Mouse (Mus musculus): Measurements from ENCODE around the gene Vmn1r78.
"Not testable (repeated sequence)": the region's sequence is repeated elsewhere in the genome, so short reads cannot be mapped to it uniquely, and the experiment has no call there.

The Vmn1r78 gene

GRCm38 (mm10) chr7:12149957-12150356 lies at the start of gene Vmn1r78:
TSS of gene Vmn1r78 (plus strand) at chr7:12150257.
- ATAC-seq (ENCODE audit: low TSS enrichment), result no peak

GRCm38 (mm10) chr7:12156463-12156862 lies 6.4 kb downstream of the Vmn1r78 start:
- ATAC-seq (ENCODE audit: low TSS enrichment), result not testable (repeated sequence)

DNA sequence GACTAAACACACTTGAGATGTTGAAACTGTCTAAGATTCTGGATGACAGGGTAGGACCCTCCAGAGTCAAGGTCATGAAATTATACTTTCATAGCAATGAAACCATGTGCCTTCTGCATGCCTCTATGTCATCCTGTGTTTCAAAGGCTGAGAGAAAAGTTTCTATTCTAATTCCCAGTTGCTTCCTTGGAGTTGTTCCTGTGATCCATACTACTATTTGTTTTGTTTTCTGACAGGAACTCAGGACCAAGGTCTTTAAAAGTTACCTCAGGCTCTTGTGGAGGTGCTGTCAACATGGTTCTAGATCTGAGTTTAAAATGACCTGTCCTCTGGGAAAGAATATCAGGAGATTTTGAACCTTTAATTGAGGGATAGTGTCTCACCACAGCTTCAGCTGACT lies 20.9 kb downstream of the Vmn1r78 start, which contains the start of gene Vmn1r79:
TSS of gene Vmn1r79 (plus strand) at position 301 of the 400 bp plus-strand sequence.
- ATAC-seq (ENCODE audit: low TSS enrichment), result not testable (repeated sequence)

- ATAC-seq (ENCODE audit: low TSS enrichment), result not testable (repeated sequence)
Measured at GRCm38 (mm10) chr7:12172926-12173325, 22.9 kb downstream of the Vmn1r78 start.

- no peak for ATAC-seq (ENCODE audit: low TSS enrichment)
Measured at GRCm38 (mm10) chr7:12188986-12189385, 38.9 kb downstream of the Vmn1r78 start, which contains the start of gene Vmn1r80. TSS of gene Vmn1r80 (plus strand) at chr7:12189286.

DNA sequence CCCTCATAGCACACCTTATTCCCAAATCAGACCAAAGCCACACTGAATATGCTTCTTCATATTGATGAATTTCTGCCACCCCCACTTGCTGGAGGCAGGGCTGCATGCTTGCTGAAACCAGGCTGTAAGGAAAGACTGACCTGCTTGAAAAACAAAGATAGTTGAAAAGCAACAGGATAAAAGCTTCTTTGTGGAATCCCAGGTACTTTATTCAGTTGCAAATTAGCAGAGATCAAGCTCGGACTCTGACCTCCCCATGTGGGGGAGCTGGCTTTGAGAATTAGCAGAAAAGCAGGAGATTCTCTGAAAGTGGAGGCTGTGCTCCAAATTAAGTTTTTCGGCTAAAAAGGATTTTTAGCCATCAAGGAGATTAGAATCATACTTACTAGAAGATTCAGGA lies 54.1 kb downstream of the Vmn1r78 start:
- no peak for ATAC-seq (ENCODE audit: low TSS enrichment)
